Mouse (Mus musculus): ENCODE measurements around the gene Trim2. TPM values are rescaled to one million over a fixed set of nuclear protein-coding genes. Genes with fewer than 3 reads are reported as not detected.

Gene Trim2
- polyA plus RNA-seq, 1 experiment from 2014 or later: 136 TPM

- no peak overlapping the region for H3K27ac ChIP-seq
- no peaks in the 10 kb centered on the region for H3K9me3 ChIP-seq (ENCODE audit: control insufficient read depth, low read length)
- DNase-seq (ENCODE audit: low spot score) (no peak), ATAC-seq (ENCODE audit: low FRiP score) (no peak)
- no peak overlapping the region for H3K9ac ChIP-seq
- H3K4me2 ChIP-seq (replicated peaks): no peak overlapping the region
- H3K27me3 ChIP-seq (ENCODE audit: control insufficient read depth, insufficient read depth, low read length): no peaks in the 10 kb centered on the region
- no peaks in the 10 kb centered on the region for H3K4me1 ChIP-seq (replicated peaks; ENCODE audit: control insufficient read depth, insufficient read depth, low read length)
- WGBS: 92% methylated on average over 7 of the region's 7 CpGs
- H3K4me3 ChIP-seq (replicated peaks; ENCODE audit: low read length): no peak overlapping the region
- H3K36me3 ChIP-seq (replicated peaks; ENCODE audit: control insufficient read depth, insufficient read depth): no peaks in the 10 kb centered on the region
Measured at GRCm38 (mm10) chr3:84136509-84136908, 170.2 kb downstream of the Trim2 start.

DNA sequence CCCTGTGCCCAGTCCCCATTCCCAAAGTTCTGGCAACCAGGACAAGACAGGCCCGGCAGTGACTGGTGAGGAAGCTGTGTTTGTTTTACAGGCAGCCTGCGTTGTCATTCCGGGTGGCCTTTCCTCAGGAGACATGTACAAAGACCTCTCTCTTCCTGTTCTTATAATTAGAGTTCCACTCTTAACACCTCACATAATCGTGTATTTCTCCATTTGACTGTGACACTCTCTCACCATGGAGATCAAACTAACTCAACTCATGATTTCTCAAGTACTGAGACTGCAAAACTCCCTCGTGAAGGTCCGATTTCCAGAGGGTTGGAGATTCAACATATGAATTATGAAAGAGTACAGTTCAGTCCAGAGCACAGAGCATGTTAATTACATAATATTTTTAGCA is 170.7 kb downstream of the Trim2 start:
- DNase-seq (ENCODE audit: low spot score): no peak
- Histone ChIP-seq H3K4me3 (replicated peaks; ENCODE audit: low read length) (no peak overlapping the region), H3K4me2 (replicated peaks) (no peak overlapping the region), H3K4me1 (replicated peaks; ENCODE audit: control insufficient read depth, insufficient read depth, low read length) (no peaks in the 10 kb centered on the region), H3K9ac (no peak overlapping the region), H3K36me3 (replicated peaks; ENCODE audit: control insufficient read depth, insufficient read depth) (no peaks in the 10 kb centered on the region), H3K9me3 (ENCODE audit: control insufficient read depth, low read length) (no peaks in the 10 kb centered on the region), H3K27ac (no peak overlapping the region), H3K27me3 (ENCODE audit: control insufficient read depth, insufficient read depth, low read length) (no peaks in the 10 kb centered on the region)
- ATAC-seq (ENCODE audit: low FRiP score): no peak
- WGBS: 73% methylated on average over 6 of the region's 6 CpGs

GRCm38 (mm10) chr3:84135387-84135786 is 171.3 kb downstream of the Trim2 start:
- WGBS: 31% methylated on average over 9 of the region's 9 CpGs
- H3K27me3 ChIP-seq (ENCODE audit: control insufficient read depth, insufficient read depth, low read length): no peaks in the 10 kb centered on the region
- no peaks in the 10 kb centered on the region for H3K4me1 ChIP-seq (replicated peaks; ENCODE audit: control insufficient read depth, insufficient read depth, low read length)
- ATAC-seq (ENCODE audit: low FRiP score): no peak
- H3K27ac ChIP-seq: no peak overlapping the region
- H3K4me2 ChIP-seq (replicated peaks): no peak overlapping the region
- no peak for DNase-seq (ENCODE audit: low spot score)
- H3K9me3 ChIP-seq (ENCODE audit: control insufficient read depth, low read length): no peaks in the 10 kb centered on the region
- H3K4me3 ChIP-seq (replicated peaks; ENCODE audit: low read length): no peak overlapping the region
- H3K9ac ChIP-seq: no peak overlapping the region
- no peaks in the 10 kb centered on the region for H3K36me3 ChIP-seq (replicated peaks; ENCODE audit: control insufficient read depth, insufficient read depth)

DNA sequence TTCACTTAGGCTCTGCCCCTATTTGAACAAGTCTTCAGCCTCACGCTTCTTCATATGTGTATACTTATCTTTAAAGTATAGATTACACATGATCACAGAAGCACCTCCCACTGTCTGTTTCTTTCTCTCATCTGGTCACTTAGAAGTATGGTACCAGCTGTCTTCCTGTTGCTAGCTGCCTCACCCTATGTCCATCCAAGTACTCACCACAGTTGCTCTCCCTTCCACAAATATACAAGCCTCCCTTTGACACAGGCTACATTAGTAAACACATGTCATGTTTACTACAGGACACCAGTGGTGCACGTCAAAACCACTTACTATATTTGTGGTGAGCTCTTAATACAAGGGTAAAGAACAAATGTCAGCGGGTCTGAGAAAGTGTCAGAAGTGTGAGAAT is 175.3 kb downstream of the Trim2 start:
- H3K9ac ChIP-seq: no peak overlapping the region
- H3K36me3 ChIP-seq (replicated peaks; ENCODE audit: control insufficient read depth, insufficient read depth): no peaks in the 10 kb centered on the region
- H3K9me3 ChIP-seq (ENCODE audit: control insufficient read depth, low read length): no peaks in the 10 kb centered on the region
- H3K4me3 ChIP-seq (replicated peaks; ENCODE audit: low read length): no peak overlapping the region
- ATAC-seq (ENCODE audit: low FRiP score) (no peak), DNase-seq (ENCODE audit: low spot score) (no peak)
- no peaks in the 10 kb centered on the region for H3K27me3 ChIP-seq (ENCODE audit: control insufficient read depth, insufficient read depth, low read length)
- no peaks in the 10 kb centered on the region for H3K4me1 ChIP-seq (replicated peaks; ENCODE audit: control insufficient read depth, insufficient read depth, low read length)
- no peak overlapping the region for H3K27ac ChIP-seq
- WGBS: 93% methylated on average over 3 of the region's 3 CpGs
- H3K4me2 ChIP-seq (replicated peaks): no peak overlapping the region

GRCm38 (mm10) chr3:84130776-84131175 is 175.9 kb downstream of the Trim2 start:
- ATAC-seq (ENCODE audit: low FRiP score) (no peak), DNase-seq (ENCODE audit: low spot score) (no peak)
- H3K4me3 ChIP-seq (replicated peaks; ENCODE audit: low read length): no peak overlapping the region
- no peak overlapping the region for H3K9ac ChIP-seq
- no peaks in the 10 kb centered on the region for H3K9me3 ChIP-seq (ENCODE audit: control insufficient read depth, low read length)
- 81% methylated on average over 5 of the region's 5 CpGs for WGBS
- no peaks in the 10 kb centered on the region for H3K27me3 ChIP-seq (ENCODE audit: control insufficient read depth, insufficient read depth, low read length)
- no peaks in the 10 kb centered on the region for H3K36me3 ChIP-seq (replicated peaks; ENCODE audit: control insufficient read depth, insufficient read depth)
- no peak overlapping the region for H3K4me2 ChIP-seq (replicated peaks)
- H3K27ac ChIP-seq: no peak overlapping the region
- no peaks in the 10 kb centered on the region for H3K4me1 ChIP-seq (replicated peaks; ENCODE audit: control insufficient read depth, insufficient read depth, low read length)

DNA sequence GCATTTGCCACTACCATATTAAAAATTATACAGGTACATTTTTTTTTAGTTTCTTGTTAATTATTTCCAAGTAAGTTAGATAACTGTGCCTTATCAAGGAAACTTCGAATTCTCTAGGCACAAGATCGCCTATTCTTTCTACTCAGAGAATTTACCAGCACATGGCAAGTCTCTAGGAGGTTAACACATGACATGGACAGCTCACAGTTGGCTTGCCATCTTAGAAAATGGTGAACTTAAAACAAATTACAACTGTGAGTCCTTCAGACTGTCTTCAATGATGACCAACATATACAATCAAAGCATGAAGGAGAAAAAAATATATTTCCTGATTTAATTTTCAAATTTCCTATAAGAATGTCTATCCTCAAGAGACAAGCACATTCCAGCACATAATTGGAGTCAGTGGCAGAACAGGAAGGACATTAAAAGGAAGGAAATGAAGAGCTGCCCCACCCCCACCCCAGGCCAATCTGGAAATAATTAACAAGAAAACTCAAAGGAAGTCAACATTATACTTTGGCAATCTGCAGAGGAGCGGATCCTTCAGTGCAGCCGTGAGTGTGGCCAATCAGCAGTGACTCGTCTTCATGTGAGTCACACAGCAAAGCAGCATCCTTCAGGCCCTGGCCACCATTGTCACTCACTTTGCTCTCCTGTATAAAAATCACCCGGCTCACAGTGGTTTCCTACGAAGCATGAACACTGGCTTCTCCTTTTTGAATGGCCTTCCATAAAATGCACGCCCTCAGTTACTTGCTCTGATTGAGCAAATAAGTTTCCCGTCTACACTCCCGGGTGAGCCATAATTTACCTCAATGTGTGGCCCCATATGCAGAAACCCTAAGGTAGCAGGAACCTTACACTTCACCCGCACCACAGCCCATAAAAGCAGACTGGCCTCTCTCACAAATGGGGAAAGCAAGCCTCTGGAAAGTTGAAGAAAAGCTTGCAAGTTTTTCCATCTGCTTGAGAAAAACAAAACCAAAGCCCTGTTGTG is 177.5 kb downstream of the Trim2 start:
- Histone ChIP-seq H3K4me3 (replicated peaks; ENCODE audit: low read length) (no peak overlapping the region), H3K4me1 (replicated peaks; ENCODE audit: control insufficient read depth, insufficient read depth, low read length) (no peaks in the 10 kb centered on the region), H3K36me3 (replicated peaks; ENCODE audit: control insufficient read depth, insufficient read depth) (no peaks in the 10 kb centered on the region), H3K9ac (no peak overlapping the region), H3K9me3 (ENCODE audit: control insufficient read depth, low read length) (no peaks in the 10 kb centered on the region), H3K4me2 (replicated peaks) (no peak overlapping the region), H3K27ac (no peak overlapping the region), H3K27me3 (ENCODE audit: control insufficient read depth, insufficient read depth, low read length) (no peaks in the 10 kb centered on the region)
- DNase-seq (ENCODE audit: low spot score) (no peak), ATAC-seq (ENCODE audit: low FRiP score) (no peak)
- 68% methylated on average over 11 of the region's 11 CpGs for WGBS

- Histone ChIP-seq H3K27ac (no peak overlapping the region), H3K4me3 (replicated peaks; ENCODE audit: low read length) (no peak overlapping the region), H3K9me3 (ENCODE audit: control insufficient read depth, low read length) (no peaks in the 10 kb centered on the region), H3K36me3 (replicated peaks; ENCODE audit: control insufficient read depth, insufficient read depth) (no peaks in the 10 kb centered on the region), H3K4me2 (replicated peaks) (no peak overlapping the region), H3K27me3 (ENCODE audit: control insufficient read depth, insufficient read depth, low read length) (no peaks in the 10 kb centered on the region), H3K9ac (no peak overlapping the region), H3K4me1 (replicated peaks; ENCODE audit: control insufficient read depth, insufficient read depth, low read length) (no peaks in the 10 kb centered on the region)
- 81% methylated on average over 2 of the region's 2 CpGs for WGBS
- DNase-seq (ENCODE audit: low spot score) (no peak), ATAC-seq (ENCODE audit: low FRiP score) (no peak)
Measured at GRCm38 (mm10) chr3:84127431-84127830, 179.2 kb downstream of the Trim2 start.

- no peaks in the 10 kb centered on the region for H3K4me1 ChIP-seq (replicated peaks; ENCODE audit: control insufficient read depth, insufficient read depth, low read length)
- H3K27me3 ChIP-seq (ENCODE audit: control insufficient read depth, insufficient read depth, low read length): no peaks in the 10 kb centered on the region
- no peak for DNase-seq (ENCODE audit: low spot score)
- no peaks in the 10 kb centered on the region for H3K36me3 ChIP-seq (replicated peaks; ENCODE audit: control insufficient read depth, insufficient read depth)
- no peaks in the 10 kb centered on the region for H3K9me3 ChIP-seq (ENCODE audit: control insufficient read depth, low read length)
- WGBS: 89% methylated on average over 3 of the region's 3 CpGs
- H3K4me2 ChIP-seq (replicated peaks): no peak overlapping the region
- H3K9ac ChIP-seq: no peak overlapping the region
- no peak overlapping the region for H3K4me3 ChIP-seq (replicated peaks; ENCODE audit: low read length)
- no peak for ATAC-seq (ENCODE audit: low FRiP score)
- no peak overlapping the region for H3K27ac ChIP-seq
Measured at GRCm38 (mm10) chr3:84126721-84127120, 180.0 kb downstream of the Trim2 start.

DNA sequence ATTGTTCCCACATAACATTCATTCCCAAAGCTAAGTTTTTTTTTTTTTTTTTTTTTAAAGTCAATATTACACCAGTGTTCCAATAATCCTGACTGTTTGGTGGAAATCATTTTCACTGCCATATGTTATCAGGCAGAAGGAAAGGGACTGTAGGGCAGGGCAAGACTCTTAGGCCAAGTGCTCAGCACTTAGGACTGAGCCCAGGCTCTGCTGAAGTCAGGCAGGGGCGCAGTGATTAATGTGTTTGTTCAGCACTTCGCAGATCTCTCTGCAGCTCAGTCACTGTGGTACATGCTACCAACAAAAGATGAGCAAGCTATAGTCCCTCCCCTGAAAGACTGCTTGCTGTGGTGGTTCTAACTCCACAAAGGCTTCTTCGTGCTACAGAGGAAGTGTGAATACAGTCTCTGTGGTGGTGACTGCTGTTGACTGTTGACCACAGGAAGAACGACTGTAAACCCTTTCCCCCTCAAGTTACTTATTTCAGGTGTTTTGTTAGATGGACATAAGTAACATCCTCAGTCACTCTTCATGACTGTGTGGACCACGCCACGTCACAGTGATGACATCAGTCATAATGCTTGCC is 180.9 kb downstream of the Trim2 start:
- Histone ChIP-seq H3K9me3 (ENCODE audit: control insufficient read depth, low read length) (no peaks in the 10 kb centered on the region), H3K4me3 (replicated peaks; ENCODE audit: low read length) (no peak overlapping the region), H3K27me3 (ENCODE audit: control insufficient read depth, insufficient read depth, low read length) (no peaks in the 10 kb centered on the region), H3K36me3 (replicated peaks; ENCODE audit: control insufficient read depth, insufficient read depth) (no peaks in the 10 kb centered on the region), H3K27ac (no peak overlapping the region), H3K4me1 (replicated peaks; ENCODE audit: control insufficient read depth, insufficient read depth, low read length) (no peaks in the 10 kb centered on the region), H3K4me2 (replicated peaks) (no peak overlapping the region), H3K9ac (no peak overlapping the region)
- 55% methylated on average over 6 of the region's 6 CpGs for WGBS
- no peak for DNase-seq (ENCODE audit: low spot score)
- no peak for ATAC-seq (ENCODE audit: low FRiP score)

Data from hindbrain, embryonic 14.5 days (tissue).